Mouse (Mus musculus) liver, embryonic 14.5 days (tissue): ENCODE measurements around the gene Cyp11a1.

Source experiments
- CTCF ChIP-seq: IDR thresholded peaks from 2 replicates; pipeline ENCODE4 v1.5.1; 2016; ENCODE audit warnings: antibody characterized with exemption, low read depth, control low read depth
- EP300 ChIP-seq: IDR thresholded peaks from 2 replicates; pipeline ENCODE4 v1.6.1; 2016; ENCODE audit warnings: antibody characterized with exemption, low read depth

GRCm38 (mm10) chr9:58066731-58067095 is 60.5 kb downstream of the Cyp11a1 start:
- TF ChIP-seq CTCF (no peak), EP300 (no peak)
